Mouse (Mus musculus) 3T3-L1 (cell line): Measurements from ENCODE around the gene Sbsn.
"Not testable (repeated sequence)": the region's sequence is repeated elsewhere in the genome, so short reads cannot be mapped to it uniquely, and the experiment has no call there.

ENCODE experiments used
- DNase-seq: peaks from one replicate; pipeline ENCODE4 v3.0.0-alpha.2; 2015; ENCODE audit warnings: low read depth, low spot score

Sbsn gene

DNA sequence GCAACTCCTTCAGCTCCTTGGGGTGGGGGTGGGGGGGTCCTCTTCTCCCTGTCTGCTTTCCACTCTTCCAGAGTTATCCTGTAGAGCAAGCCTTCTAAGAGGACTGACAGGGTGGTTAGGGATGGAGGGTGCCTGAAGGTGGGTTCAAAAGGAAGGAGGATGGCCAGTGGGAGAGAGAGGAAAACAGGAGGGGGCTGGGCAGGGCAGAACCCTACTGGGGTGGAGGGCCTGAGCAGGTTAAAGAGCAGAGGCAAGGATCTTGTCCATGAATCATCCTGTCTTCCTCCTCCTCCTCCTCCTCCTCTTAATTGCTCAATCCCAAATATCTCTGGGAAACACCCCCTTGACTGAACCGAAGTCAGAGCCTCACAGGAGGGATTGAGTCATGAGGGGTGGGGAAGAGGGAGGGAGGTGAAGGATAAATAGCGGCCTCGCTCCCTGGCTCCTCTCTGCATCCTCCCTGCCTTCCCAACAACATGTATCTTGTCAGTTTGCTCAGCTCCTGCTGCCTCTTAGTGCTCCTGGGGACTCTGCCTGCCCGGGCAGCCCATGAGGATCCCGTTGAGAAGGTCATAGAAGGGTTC, at the start of gene Sbsn:
TSS of gene Sbsn (plus strand) at position 386 of the 584 bp plus-strand sequence.
- peak; percentile 22 for DNase-seq

DNA sequence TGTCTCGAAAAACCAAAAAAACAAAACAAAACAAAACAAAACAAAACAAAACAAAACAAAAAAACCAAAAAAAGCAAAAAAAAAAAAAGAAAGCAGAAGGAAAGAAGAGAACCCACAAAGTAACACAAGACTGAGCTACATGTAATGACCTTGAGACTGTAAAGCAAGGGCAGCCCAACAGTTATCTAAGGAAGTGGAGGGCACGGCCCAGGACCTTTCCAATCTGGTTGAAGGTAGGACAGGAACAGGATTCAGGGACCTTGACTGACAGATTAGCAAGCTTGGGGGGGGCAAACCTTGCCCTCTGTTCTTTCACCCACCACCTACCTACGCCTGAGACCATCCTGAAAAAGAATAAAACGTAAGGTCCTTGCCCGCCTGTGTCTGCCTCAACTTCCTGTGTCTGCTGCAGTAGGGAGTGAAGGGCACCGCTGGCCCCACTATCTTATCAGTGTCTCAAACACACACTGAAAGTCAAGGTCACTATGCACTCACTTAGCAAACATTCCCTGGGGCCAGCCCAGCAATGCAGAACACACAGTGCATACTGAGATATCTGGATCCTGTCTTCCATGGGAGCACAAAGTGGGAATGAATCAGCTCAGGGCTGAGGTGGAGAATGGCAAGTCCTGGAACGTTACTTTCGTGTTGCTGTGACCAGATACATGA, 44.9 kb upstream of the Sbsn start:
- no peak for DNase-seq

DNA sequence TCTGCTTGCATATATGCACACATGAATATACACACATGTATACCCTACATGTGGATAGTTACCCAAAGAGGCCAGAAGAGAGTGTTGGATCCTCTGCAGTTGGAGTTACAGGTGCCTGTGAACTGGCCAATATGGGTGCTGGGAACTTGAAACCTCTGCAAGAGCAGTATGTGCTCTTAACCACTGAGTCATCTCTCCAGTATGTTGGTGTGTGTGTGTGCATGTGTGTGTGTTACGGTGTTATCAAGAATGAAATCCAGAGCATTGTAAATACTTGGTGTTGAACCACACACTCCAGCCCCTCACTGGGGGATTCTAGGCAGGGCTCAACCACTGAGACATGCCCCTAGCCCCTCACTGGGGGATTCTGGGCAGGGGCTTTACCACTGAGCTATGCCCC, 43.8 kb upstream of the Sbsn start:
- DNase-seq = peak; percentile 17

DNA sequence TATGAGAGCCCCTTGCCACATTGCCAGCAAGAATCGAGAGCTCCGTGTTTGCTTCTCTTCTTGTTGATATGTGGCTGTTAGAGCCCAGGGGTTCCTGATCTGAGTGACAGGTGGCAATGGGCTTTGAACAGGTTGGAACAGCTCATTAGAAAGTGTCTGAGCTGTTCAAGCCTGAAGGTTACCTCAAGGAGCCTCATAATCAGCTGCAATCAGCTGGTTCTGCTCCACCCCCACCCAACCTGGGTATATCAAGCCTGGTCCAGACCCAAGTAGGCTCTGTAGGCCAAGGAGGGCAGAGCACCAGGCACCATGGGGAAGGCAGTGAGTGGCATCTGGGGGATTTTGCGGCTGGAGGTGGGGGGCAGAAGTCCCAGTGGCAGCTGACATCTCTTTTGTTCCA, 39.3 kb upstream of the Sbsn start, which contains the start of gene Atp4a:
TSS of gene Atp4a (plus strand) at position 268 of the 400 bp plus-strand sequence.
- no peak for DNase-seq

DNA sequence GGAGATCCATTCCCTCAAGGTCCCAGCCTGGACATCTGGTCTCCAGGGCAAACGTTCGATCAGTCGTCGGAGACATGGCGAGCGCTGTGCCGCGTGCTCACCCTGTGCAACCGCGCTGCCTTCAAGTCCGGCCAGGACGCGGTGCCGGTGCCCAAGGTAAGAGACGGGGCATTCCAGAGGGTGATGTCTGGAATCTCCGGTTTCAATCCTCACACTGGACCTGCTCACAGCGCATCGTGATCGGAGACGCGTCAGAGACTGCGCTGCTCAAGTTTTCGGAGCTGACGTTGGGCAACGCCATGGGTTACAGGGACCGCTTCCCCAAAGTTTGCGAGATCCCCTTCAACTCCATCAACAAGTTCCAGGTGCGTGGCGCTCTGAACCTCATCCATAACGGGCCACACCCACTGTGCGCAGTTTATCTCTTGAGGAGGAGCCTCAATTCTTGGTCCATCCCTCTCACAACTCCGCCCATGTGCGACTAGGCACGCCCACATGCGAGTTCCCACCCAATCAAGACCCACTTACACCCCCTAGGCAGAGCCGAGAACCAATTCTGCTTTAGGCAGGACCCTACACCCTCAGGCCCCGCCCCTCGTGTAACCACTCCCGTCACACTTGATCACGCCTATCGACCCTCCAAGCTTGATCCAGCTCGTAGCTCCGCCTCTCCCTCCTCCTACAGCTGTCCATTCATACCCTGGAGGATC, 34.1 kb upstream of the Sbsn start:
- no peak for DNase-seq

DNA sequence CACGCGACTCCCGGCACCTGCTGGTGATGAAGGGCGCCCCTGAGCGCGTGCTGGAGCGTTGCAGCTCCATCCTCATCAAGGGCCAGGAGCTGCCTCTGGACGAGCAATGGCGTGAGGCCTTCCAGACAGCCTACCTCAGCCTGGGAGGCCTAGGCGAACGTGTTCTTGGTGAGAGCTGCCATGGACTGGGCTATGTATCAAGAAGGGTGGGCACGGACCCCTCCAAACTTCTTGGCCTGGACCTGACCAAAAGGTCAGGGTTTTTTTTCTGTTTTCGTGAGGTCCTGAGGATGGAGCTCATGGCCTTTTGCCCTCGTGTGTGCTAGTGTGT, 33.6 kb upstream of the Sbsn start:
- DNase-seq = no peak

DNA sequence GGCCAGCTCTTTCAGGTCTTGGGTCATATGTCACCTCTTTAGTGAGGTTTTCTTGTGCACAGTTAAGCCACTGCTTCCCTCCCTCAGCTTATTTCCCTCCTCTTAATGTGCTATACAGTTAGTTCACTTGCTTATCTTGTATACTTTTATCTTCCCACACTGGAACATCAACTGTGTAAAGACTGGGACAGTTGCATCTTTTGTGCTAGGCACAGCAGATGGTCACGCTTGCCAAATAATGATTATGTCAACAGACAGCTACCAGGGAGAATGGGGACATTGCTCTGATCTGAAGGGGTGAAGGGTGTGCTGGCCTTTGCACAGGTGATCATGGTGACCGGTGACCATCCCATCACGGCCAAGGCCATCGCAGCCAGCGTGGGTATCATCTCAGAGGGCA, 31.6 kb upstream of the Sbsn start:
- no peak for DNase-seq

DNA sequence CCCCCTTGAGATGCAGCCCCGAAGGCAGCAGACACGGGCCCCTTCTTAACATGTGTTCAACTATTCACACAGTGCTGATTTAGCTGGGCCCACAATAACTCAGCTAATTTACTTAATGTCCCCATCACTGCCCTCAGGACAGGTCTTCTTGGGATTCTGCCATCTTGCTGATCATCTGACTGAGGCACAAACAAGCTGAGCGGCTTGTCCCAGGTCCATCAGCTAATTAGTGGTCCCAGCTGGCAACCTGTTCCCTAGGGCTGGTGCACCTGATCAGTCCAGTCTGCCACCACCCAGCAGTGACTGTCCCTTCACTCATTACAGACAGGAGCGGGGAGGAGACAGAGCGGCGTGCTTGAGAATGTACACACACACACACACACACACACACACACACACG, 30.0 kb upstream of the Sbsn start:
- DNase-seq = no peak

DNA sequence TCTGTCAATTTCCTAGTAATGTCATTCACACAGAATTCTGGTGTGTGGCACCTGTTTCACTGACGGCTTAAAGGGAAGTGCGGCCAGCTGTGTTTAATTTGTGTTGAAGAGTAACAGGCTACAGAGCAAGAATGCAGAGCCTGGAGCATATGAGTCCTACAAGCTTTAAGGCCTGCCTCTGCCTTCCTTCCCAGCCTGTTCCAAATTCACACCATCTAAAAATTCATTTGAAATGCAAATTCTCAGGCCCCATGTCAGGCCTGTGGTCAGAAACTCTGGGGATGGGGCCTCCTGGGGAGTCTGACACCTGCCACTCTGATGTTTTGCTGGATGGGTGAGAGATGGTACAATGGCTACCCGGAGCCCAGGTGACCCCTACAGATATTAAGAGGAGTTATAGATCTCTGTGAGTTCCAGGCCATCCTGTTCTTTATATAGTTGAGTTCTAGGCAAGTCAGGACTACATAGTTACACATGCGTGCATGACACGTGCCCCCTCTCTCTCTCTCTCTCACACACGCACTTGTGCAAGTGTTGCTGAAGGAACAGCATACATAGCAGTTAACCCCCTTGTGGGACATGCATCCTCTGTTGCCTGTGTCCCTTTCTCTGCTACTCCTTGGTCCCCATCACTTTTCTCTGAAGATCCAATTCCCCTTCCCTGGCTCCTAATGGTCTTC, 27.9 kb upstream of the Sbsn start:
- DNase-seq = no peak

DNA sequence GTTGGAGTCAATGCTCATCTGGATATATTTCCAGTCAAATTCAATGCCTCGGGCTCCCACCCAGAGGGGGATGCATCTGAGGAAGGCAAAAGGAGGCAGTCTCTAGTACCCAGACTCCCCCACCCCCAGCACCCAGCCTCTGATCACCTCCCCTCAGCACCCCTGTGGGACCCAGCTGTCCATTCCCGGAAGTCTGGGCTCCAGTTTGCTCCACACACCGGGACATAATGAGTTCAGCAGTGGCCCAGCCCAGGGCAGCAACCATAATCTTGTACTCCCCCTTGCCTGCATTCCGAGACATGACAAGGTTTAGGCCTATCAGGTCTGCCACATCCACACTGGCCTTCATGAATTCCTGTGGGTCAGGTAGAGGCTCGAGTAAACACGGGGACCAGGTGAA, 23.1 kb upstream of the Sbsn start:
- DNase-seq = no peak

DNA sequence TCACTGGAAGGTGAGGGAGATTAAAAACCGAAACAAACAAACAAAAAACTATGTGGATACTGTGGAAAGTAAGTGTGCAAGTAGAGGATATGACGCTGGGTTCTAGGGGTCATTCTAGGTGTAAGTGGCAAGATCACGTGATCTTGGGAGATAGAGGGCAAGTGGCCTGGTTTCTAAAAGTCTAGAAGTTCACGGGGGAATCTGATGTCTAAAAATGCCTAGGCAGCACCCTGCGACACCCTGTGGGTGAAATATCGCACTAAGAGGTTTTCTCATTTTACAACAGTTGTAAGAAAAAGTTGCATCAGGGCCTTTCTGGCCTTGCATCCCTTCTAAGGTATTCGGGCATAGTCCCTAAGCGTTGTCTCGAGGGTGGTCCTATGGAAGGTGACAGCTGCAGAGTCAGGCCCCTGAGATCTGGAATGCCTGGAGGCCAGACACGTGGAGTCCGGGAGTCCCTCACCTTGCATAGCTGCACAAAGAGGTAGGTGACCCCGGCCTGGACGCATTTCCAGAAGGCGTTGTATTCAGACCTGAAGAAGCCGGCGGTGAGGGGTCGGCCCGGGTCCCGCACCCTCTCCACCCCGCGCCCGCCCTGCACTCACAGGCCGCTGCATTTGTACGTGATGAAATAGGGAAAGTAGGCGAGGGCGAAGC, 22.4 kb upstream of the Sbsn start:
- peak; percentile 11 for DNase-seq

DNA sequence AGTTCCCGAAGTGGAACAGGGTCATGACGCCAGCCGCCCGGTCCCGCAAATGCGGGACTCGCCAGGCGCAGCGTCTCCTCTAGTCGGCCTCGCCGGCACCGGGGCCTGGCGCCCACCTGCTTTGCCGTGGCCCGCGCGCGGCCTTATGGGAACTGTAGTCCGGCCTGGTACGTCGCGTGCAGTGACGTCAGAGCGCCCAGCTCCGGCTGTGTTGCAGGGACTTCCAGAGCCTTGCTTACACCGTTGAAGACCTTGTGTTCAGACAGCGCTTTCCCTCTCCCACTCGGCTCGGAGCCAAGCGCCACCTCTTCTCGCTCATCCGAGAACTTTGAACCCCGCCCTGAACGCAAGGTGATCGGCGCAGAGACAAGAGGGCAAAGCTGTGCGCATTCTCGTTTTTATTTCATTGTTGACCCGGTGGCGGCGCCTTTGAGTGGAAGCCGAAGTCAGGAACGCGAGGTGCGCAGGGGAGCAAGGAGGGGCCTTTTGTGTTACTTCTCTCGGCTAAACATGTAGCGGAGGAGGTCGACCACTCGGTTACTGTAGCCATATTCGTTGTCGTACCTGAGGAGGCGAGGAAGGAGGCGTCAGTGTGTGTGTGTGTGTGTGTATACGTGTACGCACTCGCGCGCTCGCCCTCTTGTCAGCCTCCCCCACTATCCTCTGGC, 21.7 kb upstream of the Sbsn start, which contains the start of gene Tmem147:
TSS of gene Tmem147 (minus strand) at position 145 of the 668 bp plus-strand sequence.
- peak; percentile 93 for DNase-seq

DNA sequence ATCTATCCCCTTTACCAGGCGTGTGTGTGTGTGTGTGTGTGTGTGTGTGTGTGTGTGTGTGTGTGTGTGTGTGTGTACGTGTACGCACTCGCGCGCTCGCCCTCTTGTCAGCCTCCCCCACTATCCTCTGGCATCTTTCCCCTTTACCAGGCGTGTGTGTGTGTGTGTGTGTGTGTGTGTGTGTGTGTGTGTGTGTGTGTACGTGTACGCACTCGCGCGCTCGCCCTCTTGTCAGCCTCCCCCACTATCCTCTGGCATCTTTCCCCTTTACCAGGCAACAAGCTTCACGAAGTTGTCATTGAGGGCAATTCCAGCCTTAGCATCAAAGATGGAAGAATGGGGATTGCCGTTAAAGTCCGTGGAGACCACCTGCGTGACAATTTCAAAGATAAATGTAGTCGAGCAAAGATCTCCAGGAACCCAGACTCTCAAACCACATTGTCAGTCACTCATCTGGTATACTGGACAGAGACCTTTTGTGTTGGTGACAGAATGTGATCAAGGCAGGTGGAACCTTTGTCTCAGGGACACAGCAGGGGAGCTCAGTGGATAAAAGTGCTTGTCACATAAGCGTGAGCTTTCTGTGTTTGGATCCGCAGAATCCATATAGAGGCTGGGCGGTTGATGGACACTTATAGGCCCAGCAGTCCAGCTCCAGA, 21.1 kb upstream of the Sbsn start:
- DNase-seq = not testable (repeated sequence)

DNA sequence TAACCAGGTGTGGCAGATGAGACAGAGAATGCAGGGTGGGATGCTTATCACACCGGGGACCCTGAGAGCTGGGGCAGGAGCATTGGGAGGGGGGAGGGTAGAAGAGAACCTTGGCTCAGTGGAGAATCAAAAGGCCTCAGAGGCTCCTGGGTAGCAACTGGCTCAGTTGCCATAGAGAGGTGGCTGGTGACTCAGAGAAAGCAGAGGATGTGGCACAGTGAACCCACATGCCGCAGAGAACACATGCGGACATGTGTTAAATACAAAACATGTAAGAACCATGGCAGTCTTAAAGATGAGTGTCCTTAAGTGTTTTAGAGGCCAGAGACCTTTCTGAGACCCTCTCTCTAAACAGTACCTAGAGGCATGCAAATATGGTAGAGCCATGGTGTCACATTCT, 15.1 kb upstream of the Sbsn start:
- no peak for DNase-seq

DNA sequence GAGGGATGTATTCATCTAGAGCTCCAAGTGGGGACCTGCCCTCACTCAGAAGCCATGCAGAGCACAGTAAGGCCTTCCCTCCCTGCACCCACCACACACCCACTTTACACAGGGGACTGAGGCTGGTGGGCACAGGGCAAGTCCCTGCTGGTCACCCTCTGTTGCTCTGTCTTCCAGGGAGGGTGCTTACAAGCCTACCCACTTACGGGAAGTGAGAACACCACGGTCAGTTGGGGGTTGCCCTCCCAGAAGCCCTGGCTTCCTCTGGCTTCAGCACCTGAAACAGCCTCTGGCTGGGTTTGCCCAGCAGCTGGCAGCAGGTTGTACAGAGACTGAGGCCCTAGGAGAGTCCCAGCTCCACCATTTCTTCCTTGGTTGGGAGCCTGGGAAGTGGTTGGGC, 8.7 kb upstream of the Sbsn start:
- DNase-seq = not testable (repeated sequence)

DNA sequence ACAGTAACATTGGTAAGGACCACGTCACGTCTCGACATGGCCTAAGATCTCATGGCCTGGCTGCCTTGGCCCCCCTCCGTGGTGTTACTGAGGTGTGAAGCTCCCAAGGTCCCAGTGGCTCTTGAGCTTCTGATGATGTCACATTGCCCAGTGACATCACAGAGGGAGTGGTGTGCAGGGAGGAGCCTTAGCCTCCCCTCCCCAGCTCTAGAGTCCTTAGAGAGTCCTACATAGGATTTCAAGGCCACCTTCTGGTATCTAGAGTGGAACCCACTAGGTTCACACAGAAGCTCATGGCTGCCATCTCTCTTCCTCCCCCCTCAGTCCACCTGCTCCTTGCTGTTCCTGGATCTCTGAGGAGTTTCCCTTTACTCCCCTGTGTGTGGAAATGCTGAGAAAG, 7.7 kb upstream of the Sbsn start, which contains the start of gene Gapdhs:
TSS of gene Gapdhs (minus strand) at position 65 of the 400 bp plus-strand sequence.
- not testable (repeated sequence) for DNase-seq

DNA sequence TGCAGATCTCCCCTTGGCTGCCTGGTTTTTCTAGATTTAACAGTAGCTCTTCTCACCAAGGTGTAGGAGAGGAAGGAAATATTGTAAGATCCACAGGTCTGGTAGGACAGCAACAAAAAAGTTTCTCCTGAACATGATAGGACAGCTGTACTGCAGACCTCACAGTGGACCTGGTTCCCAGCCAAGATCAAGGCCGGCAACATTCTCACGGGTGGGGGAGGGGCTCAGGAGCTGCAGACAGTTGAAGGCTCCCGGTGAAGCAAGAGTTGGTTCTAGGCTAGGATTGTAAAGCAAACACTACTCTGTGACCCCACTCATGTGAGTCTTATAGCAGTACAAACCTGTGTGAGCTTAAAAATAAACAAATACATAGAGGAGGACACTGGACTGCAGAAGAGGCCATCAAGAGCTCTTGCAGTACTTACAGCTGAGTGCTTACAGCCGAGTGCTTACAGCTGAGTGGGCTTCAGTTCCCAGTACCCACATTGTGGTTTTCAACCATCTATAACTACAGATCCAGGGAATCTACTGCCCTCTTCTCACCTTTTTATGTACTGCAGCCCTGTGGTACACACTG, 7.2 kb upstream of the Sbsn start:
- no peak for DNase-seq

DNA sequence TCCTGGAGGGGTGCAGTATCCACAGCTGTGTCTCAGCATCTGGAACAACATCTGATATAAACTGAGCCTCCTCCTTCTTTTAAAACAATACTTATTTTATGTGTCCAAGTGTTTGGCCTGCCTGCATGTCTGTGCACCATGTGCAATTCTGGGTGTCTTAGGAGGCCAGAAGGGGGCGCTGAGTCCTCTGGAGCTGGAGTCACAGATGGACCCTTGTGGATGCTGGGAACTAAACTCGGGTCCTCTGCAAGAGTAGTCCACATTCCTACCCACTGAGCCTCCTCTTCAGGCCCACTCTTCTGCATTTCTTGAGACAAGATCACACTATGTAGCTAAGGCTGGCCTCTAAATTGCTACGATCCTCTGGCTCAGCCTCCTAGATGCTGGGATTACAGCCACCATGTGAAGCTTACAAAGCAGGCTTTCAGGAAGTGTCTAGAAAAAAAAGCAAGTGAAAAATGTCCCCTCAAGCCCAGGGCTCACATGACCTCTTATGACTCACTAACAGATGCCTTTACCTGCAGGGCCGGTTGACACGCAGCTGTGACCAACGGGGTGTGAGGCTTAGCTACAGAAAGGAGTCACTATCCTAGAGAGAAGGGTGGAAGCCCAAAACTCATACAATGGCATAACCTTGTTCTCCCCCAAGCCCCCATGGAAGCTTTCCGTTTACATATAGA, 3.6 kb upstream of the Sbsn start:
- no peak for DNase-seq

DNA sequence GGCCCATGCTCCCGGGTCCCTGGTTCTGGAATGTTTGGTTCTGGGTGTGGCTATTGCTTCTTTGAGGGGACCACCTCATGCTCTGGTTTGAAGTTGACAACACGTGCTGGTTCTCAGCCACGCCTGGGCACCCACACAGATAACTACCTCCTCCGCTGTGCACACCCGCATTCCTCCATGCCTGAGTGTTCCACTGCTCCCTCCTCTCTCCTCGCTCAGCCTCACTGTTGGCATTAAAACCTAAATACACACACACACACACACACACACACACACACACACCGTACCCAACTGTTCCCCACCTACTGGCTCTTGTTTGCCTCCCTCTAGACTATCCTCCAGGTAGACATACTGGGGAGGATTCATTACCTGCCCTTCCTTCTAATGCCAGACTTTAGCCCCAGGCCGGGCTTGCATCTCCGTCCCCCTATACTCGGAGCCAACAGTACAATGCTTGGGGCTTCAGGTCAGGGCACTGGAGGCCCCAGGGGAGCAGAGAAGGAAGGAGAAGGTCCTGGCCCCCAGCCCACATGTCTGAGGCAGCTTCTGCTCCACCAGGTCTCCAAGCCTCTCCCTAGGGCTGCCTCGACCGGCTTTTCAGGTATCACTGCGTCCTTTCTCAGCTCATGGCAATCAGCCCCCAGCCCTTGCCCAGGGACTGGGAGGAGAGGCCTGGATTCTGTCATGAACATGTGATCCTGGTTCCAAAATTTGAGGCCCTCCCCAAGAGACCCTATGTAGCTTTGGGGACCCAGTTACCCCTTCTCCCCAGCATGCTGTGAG, 1.3 kb upstream of the Sbsn start:
- no peak for DNase-seq
